Mouse (Mus musculus) cerebellum, adult 2 months (tissue): ENCODE results near the gene Tmcc2.

Experiments used
- CTCF ChIP-seq: fragments of 200-500 bp; IDR thresholded peaks from 2 replicates; pipeline ENCODE4 v1.5.1; 2011; ENCODE audit warnings: low read depth, mild to moderate bottlenecking, control low read depth, low read length, moderate library complexity, borderline replicate concordance; ENCODE audit not compliant: insufficient read depth
- POLR2A ChIP-seq: fragments of 200-500 bp; IDR thresholded peaks from 2 replicates; pipeline ENCODE4 v1.6.1; 2011; ENCODE audit warnings: low read length, control low read depth, borderline replicate concordance; ENCODE audit not compliant: insufficient read depth

DNA sequence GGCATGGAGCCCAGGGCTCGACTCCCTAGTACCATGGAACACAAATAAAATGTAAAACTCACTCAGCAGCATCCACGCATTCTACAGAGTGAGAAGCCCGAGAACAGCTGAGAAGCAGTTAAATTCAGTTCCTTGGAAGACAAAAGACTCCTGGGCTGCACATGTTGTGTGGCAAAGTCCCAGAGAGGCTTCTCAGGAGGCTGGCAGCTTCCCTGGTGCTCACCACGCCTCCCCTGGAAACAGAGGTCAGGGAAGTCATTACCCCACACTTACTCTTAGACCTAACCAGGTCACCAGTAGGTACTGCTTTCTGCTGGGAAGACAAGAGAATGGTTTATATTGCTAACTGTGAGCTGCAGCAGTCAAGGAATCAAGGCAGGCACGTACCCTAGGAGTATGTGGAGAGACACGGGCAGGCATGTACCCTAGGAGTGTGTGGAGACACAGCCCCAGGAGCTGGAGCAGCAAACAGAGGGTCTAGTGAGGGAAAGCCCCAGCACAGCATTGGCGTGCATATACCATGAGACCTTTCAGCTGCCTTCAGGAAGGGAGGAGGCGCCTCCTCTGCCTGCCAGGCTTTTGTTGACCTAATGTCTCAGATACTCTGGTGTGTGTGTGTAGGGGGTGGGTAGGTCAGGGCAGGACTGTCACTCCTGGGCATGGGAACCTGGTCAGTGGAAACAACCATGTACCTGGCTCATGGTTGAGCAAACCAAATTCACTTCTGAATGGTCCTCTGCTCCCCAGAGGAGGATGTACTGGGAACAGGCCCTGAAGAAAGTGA lies 19.6 kb downstream of the Tmcc2 start:
- no peak for TF ChIP-seq POLR2A
- TF ChIP-seq CTCF = no peak
